Mouse (Mus musculus): ENCODE data around the gene Map3k4. TPM values are rescaled to one million over a fixed set of nuclear protein-coding genes. Genes with fewer than 3 reads are reported as not detected.

Map3k4 gene
- polyA plus RNA-seq, 2 experiments from 2014 or later: 12.9 to 13.4 TPM

- no peak for ATAC-seq
Observed at GRCm38 (mm10) chr17:12216224-12216623, 102.4 kb downstream of the Map3k4 start.

- no peak for ATAC-seq
Observed at GRCm38 (mm10) chr17:12213430-12213829, 105.2 kb downstream of the Map3k4 start.

- no peak for ATAC-seq
Observed at GRCm38 (mm10) chr17:12212341-12212740, 106.3 kb downstream of the Map3k4 start.

- no peak for ATAC-seq
Observed at GRCm38 (mm10) chr17:12211890-12212289, 106.7 kb downstream of the Map3k4 start.

GRCm38 (mm10) chr17:12210544-12211132 lies 108.0 kb downstream of the Map3k4 start:
- ATAC-seq: peak; percentile 56

- ATAC-seq: no peak
Observed at GRCm38 (mm10) chr17:12209481-12209880, 109.1 kb downstream of the Map3k4 start.

GRCm38 (mm10) chr17:12207022-12207548 lies 111.5 kb downstream of the Map3k4 start:
- ATAC-seq: no peak

GRCm38 (mm10) chr17:12206248-12206647 lies 112.3 kb downstream of the Map3k4 start:
- ATAC-seq: no peak

GRCm38 (mm10) chr17:12205694-12206075 lies 112.9 kb downstream of the Map3k4 start:
- peak; percentile 90 for ATAC-seq

- no peak for ATAC-seq
Observed at GRCm38 (mm10) chr17:12205015-12205693, 113.4 kb downstream of the Map3k4 start.

GRCm38 (mm10) chr17:12204689-12205014 lies 113.9 kb downstream of the Map3k4 start:
- ATAC-seq: no peak

- ATAC-seq: no peak
Observed at GRCm38 (mm10) chr17:12204246-12204645, 114.3 kb downstream of the Map3k4 start.

GRCm38 (mm10) chr17:12203414-12203897 lies 115.1 kb downstream of the Map3k4 start:
- ATAC-seq: no peak

- ATAC-seq: no peak
Observed at GRCm38 (mm10) chr17:12201086-12201485, 117.5 kb downstream of the Map3k4 start.

GRCm38 (mm10) chr17:12199933-12200332 lies 118.7 kb downstream of the Map3k4 start:
- no peak for ATAC-seq

- ATAC-seq: no peak
Observed at GRCm38 (mm10) chr17:12195604-12196003, 123.0 kb downstream of the Map3k4 start.

GRCm38 (mm10) chr17:12195137-12195536 lies 123.5 kb downstream of the Map3k4 start:
- ATAC-seq: no peak

GRCm38 (mm10) chr17:12187782-12188181 lies 130.8 kb downstream of the Map3k4 start:
- no peak for ATAC-seq

- ATAC-seq: no peak
Observed at GRCm38 (mm10) chr17:12186341-12186740, 132.3 kb downstream of the Map3k4 start.

- ATAC-seq: no peak
Observed at GRCm38 (mm10) chr17:12185855-12186254, 132.7 kb downstream of the Map3k4 start.

GRCm38 (mm10) chr17:12184283-12184682 lies 134.3 kb downstream of the Map3k4 start:
- no peak for ATAC-seq

GRCm38 (mm10) chr17:12182702-12183485 lies 135.7 kb downstream of the Map3k4 start:
- no peak for ATAC-seq

- ATAC-seq: no peak
Observed at GRCm38 (mm10) chr17:12179766-12180165, 138.8 kb downstream of the Map3k4 start.
